Mouse (Mus musculus) C2C12 (cell line): ENCODE data around the gene Ciz1.
A peak's percentile ranks its signal among the peaks of the same experiment; 100 is the strongest.

Source experiments
- CTCF ChIP-seq: IDR thresholded peaks from one replicate; pipeline ENCODE4 v1.5.1; 2011; ENCODE audit not compliant: control insufficient read depth, insufficient read depth, insufficient read length
- FOSL1 ChIP-seq: IDR thresholded peaks from one replicate; pipeline ENCODE4 v1.8.0; 2011; ENCODE audit warnings: mild to moderate bottlenecking, low read length; ENCODE audit not compliant: poor library complexity, insufficient read depth, severe bottlenecking
- MAX ChIP-seq: IDR thresholded peaks from one replicate; pipeline ENCODE4 v1.6.1; 2011; ENCODE audit warnings: mild to moderate bottlenecking, control low read depth
- MYOD1 ChIP-seq: IDR thresholded peaks from one replicate; pipeline ENCODE4 v1.6.1; 2011; ENCODE audit warnings: low read depth; ENCODE audit not compliant: control insufficient read depth, insufficient read length
- USF1 ChIP-seq: IDR thresholded peaks from one replicate; pipeline ENCODE4 v1.6.1; 2011; ENCODE audit warnings: low read depth, mild to moderate bottlenecking, control low read depth, moderate library complexity

DNA sequence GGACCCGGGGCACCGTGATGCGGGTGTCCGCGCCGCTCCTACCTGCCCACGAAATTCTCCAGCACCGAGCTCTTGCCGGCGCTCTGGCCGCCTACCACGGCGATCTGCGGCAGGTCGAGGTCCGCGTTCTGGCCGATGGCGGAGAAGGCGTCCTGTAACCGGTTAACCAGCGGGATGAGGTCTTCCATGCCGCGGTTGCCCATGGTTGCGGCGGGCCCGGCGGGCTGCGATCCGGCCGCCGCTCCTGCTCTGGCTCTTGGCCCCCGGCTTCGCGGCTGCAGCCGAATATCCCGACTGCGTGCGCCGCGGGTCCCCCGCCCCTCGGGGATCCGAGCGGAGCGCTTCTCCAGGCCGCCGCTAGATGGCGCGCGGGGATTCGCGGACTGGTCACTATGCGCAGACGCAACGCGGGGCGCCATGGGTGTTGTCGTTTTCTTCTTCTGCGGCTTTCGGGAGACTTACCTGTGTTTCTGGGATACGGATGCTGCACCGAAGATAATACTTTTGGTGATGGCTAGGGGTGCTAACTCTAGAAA lies 948 bp downstream of the Ciz1 start, which contains the start of gene Dnm1:
- peak; percentile 53 for TF ChIP-seq MAX
- peak; percentile 98 for TF ChIP-seq CTCF
- no peak for TF ChIP-seq USF1
- no peak for TF ChIP-seq FOSL1
- TF ChIP-seq MYOD1: no peak
